Mouse (Mus musculus) frontal cortex, postnatal 14 days (tissue): Measurements from ENCODE around the gene Btbd11.

ENCODE experiments used
- DNase-seq, 2 experiments: peaks; one replicate each; pipeline ENCODE4 v3.0.0; 2022; ENCODE audit warnings: low spot score in 2 of 2

Btbd11 gene

GRCm38 (mm10) chr10:85475642-85476345 is 89.2 kb downstream of the Btbd11 start:
- DNase-seq: no peak

- DNase-seq: no peak
Observed at GRCm38 (mm10) chr10:85479959-85480625, 93.5 kb downstream of the Btbd11 start.

GRCm38 (mm10) chr10:85481106-85481505 is 94.5 kb downstream of the Btbd11 start:
- DNase-seq: no peak

- peak; percentile 29 for DNase-seq
Observed at GRCm38 (mm10) chr10:85482064-85482473, 95.5 kb downstream of the Btbd11 start.

GRCm38 (mm10) chr10:85482480-85482879 is 95.9 kb downstream of the Btbd11 start:
- DNase-seq: no peak

- DNase-seq: no peak
Observed at GRCm38 (mm10) chr10:85486456-85486855, 99.8 kb downstream of the Btbd11 start.

GRCm38 (mm10) chr10:85492583-85492982 is 106.0 kb downstream of the Btbd11 start:
- no peak for DNase-seq

GRCm38 (mm10) chr10:85496358-85496757 is 109.7 kb downstream of the Btbd11 start:
- DNase-seq: no peak

GRCm38 (mm10) chr10:85496981-85497380 is 110.4 kb downstream of the Btbd11 start:
- DNase-seq: no peak

- no peak for DNase-seq
Observed at GRCm38 (mm10) chr10:85497931-85498330, 111.3 kb downstream of the Btbd11 start.

GRCm38 (mm10) chr10:85500573-85501155 is 114.0 kb downstream of the Btbd11 start:
- DNase-seq: no peak

- DNase-seq: no peak
Observed at GRCm38 (mm10) chr10:85501966-85502566, 115.5 kb downstream of the Btbd11 start.

GRCm38 (mm10) chr10:85502656-85503055 is 116.0 kb downstream of the Btbd11 start:
- DNase-seq: no peak

GRCm38 (mm10) chr10:85503453-85503852 is 116.8 kb downstream of the Btbd11 start:
- DNase-seq: no peak

GRCm38 (mm10) chr10:85507270-85508050 is 120.8 kb downstream of the Btbd11 start:
- DNase-seq: no peak

- no peak for DNase-seq
Observed at GRCm38 (mm10) chr10:85508193-85508794, 121.7 kb downstream of the Btbd11 start.

GRCm38 (mm10) chr10:85509000-85509399 is 122.4 kb downstream of the Btbd11 start:
- no peak for DNase-seq

GRCm38 (mm10) chr10:85510329-85510728 is 123.7 kb downstream of the Btbd11 start:
- no peak for DNase-seq

- no peak for DNase-seq
Observed at GRCm38 (mm10) chr10:85512808-85513207, 126.2 kb downstream of the Btbd11 start.

GRCm38 (mm10) chr10:85517223-85518110 is 130.9 kb downstream of the Btbd11 start:
- no peak for DNase-seq

- no peak for DNase-seq
Observed at GRCm38 (mm10) chr10:85518111-85518409, 131.4 kb downstream of the Btbd11 start.
